Mouse (Mus musculus): ENCODE data around the gene Cers6. TPM values are rescaled to one million over a fixed set of nuclear protein-coding genes. Genes with fewer than 3 reads are reported as not detected.

The Cers6 gene
- polyA plus RNA-seq, 1 experiment from 2014 or later, result 28.3 TPM

DNA sequence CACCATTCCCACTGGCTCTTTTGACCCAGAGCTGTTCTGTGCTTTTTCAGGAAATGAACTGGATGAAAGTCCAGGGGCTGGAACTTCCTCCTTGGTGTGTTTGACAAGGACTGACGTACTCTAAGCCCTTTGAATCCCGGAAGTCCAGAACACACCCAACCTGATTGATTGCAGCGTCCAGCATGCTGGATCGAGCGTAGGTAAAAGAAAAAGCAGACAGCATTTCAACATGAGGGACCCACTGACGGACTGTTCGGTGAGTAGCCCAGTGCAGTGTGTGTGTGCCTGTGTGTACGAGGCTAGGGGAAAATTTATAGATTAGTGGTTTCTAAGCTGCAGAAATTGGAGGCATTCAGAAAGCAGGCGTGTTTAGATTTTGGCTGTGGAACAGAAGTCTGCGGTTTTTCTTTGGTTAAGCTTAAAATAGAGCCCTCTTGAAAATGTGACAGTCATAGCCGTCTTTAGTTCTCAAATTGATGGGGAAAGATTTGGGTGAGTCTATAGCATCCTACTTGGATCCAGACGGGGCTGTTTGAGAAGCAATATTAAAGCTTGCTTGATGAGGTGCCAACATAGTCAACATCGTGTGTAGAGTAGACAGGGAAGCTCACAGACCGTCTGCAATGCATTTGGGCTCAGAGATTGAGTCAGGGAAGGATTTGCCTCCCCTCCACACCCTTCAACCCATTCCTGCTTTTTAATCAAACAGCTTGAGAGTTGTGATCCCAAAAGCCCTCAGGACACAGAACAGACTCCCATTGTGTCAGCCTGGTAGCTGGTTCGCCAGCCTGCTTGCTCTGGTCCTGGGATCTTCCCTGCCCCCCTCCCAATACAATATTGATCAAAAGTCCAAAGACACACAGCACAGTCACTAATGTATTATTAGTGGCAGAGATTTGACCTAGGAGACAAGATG lies 274.7 kb downstream of the Cers6 start, which contains the start of gene Nostrin:
Gene Nostrin, plus strand, starts transcription at position 140 of the 916 bp plus-strand sequence.
- H3K4me2 ChIP-seq (replicated peaks), result 0 out of 2 replicates have a peak within 1 kb of the TSS, but pooled peaks have one; percentile 21
- WGBS, result 46% methylated on average over 15 of the region's 15 CpGs
- ATAC-seq (ENCODE audit: low FRiP score, low read depth), result no peak; the same call in 1 of the 2 replicates
- H3K27ac ChIP-seq, result no peak within 1 kb of the TSS
- no peaks in the 10 kb centered on the region for H3K27me3 ChIP-seq
- no peak within 1 kb of the TSS for H3K4me3 ChIP-seq
- H3K9ac ChIP-seq, result no peak within 1 kb of the TSS
- H3K9me3 ChIP-seq, result no peaks in the 10 kb centered on the region
- no peaks in the 10 kb centered on the region for H3K36me3 ChIP-seq
- H3K4me1 ChIP-seq, result 0 out of 2 replicates have a peak, but pooled peaks cover 5% of the 10 kb centered on the region

- H3K27ac ChIP-seq, result no peak overlapping the region
- no peaks in the 10 kb centered on the region for H3K9me3 ChIP-seq
- H3K4me1 ChIP-seq, result 0 out of 2 replicates have a peak, but pooled peaks cover 5% of the 10 kb centered on the region
- no peak for ATAC-seq (ENCODE audit: low FRiP score, low read depth)
- 93% methylated on average over 10 of the region's 10 CpGs for WGBS
- no peak overlapping the region for H3K9ac ChIP-seq
- H3K4me2 ChIP-seq (replicated peaks), result no peak overlapping the region
- no peak overlapping the region for H3K4me3 ChIP-seq
- H3K27me3 ChIP-seq, result no peaks in the 10 kb centered on the region
- H3K36me3 ChIP-seq, result no peaks in the 10 kb centered on the region
Measured at GRCm38 (mm10) chr2:69137406-69138084, 276.3 kb downstream of the Cers6 start.

- H3K4me1 ChIP-seq, result 0 out of 2 replicates have a peak, but pooled peaks cover 5% of the 10 kb centered on the region
- no peak for ATAC-seq (ENCODE audit: low FRiP score, low read depth)
- WGBS, result 76% methylated on average over 4 of the region's 4 CpGs
- no peaks in the 10 kb centered on the region for H3K27me3 ChIP-seq
- H3K4me2 ChIP-seq (replicated peaks), result no peak overlapping the region
- H3K9me3 ChIP-seq, result no peaks in the 10 kb centered on the region
- no peak overlapping the region for H3K4me3 ChIP-seq
- H3K27ac ChIP-seq, result no peak overlapping the region
- no peaks in the 10 kb centered on the region for H3K36me3 ChIP-seq
- H3K9ac ChIP-seq, result no peak overlapping the region
Measured at GRCm38 (mm10) chr2:69138759-69139158, 277.5 kb downstream of the Cers6 start.

- ATAC-seq (ENCODE audit: low FRiP score, low read depth), result no peak
- Histone ChIP-seq H3K4me1 (0 out of 2 replicates have a peak, but pooled peaks cover 5% of the 10 kb centered on the region), H3K27me3 (no peaks in the 10 kb centered on the region), H3K9ac (no peak overlapping the region), H3K27ac (no peak overlapping the region), H3K4me3 (no peak overlapping the region), H3K36me3 (no peaks in the 10 kb centered on the region), H3K9me3 (no peaks in the 10 kb centered on the region), H3K4me2 (replicated peaks) (no peak overlapping the region)
- WGBS, result 79% methylated on average over 2 of the region's 2 CpGs
Measured at GRCm38 (mm10) chr2:69140215-69140614, 279.0 kb downstream of the Cers6 start.

- Histone ChIP-seq H3K4me2 (replicated peaks) (no peak overlapping the region), H3K27ac (no peak overlapping the region), H3K4me1 (no peaks in the 10 kb centered on the region), H3K9ac (no peak overlapping the region), H3K27me3 (no peaks in the 10 kb centered on the region), H3K9me3 (no peaks in the 10 kb centered on the region), H3K4me3 (no peak overlapping the region), H3K36me3 (no peaks in the 10 kb centered on the region)
- ATAC-seq (ENCODE audit: low FRiP score, low read depth), result no peak
- WGBS, result 82% methylated on average over 4 of the region's 4 CpGs
Measured at GRCm38 (mm10) chr2:69140816-69141215, 279.6 kb downstream of the Cers6 start.

- H3K4me1 ChIP-seq, result peaks cover 4% of the 10 kb centered on the region; the same call in 1 of the 2 replicates
- no peak overlapping the region for H3K4me2 ChIP-seq (replicated peaks)
- no peak overlapping the region for H3K4me3 ChIP-seq
- 72% methylated on average over 3 of the region's 3 CpGs for WGBS
- H3K9ac ChIP-seq, result no peak overlapping the region
- H3K27ac ChIP-seq, result no peak overlapping the region
- ATAC-seq (ENCODE audit: low FRiP score, low read depth), result no peak
- no peaks in the 10 kb centered on the region for H3K27me3 ChIP-seq
- H3K9me3 ChIP-seq, result no peaks in the 10 kb centered on the region
- H3K36me3 ChIP-seq, result no peaks in the 10 kb centered on the region
Measured at GRCm38 (mm10) chr2:69148691-69149090, 287.4 kb downstream of the Cers6 start.

DNA sequence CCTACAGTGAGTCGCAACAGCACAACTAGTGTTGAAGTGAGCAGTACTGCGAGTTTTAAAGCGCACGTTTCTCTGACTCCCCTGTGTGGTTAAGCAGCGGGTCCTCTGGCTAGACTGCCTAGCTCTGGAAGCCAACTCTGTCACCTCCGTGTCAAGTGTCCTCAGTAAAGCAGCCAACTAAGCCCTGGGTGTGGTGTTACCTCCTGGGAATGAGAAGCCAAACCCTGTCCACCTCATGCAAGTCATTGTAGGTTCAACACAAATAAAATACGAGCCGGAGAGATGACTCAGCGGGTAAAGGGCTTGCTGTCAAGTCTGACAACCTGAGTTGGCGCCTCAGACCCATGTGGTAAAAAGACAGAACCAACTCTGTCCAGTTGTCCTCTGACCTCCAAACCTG lies 287.9 kb downstream of the Cers6 start:
- no peak overlapping the region for H3K27ac ChIP-seq
- H3K9ac ChIP-seq, result no peak overlapping the region
- H3K4me2 ChIP-seq (replicated peaks), result no peak overlapping the region
- H3K4me1 ChIP-seq, result peaks cover 4% of the 10 kb centered on the region; the same call in 1 of the 2 replicates
- no peak for ATAC-seq (ENCODE audit: low FRiP score, low read depth)
- H3K27me3 ChIP-seq, result no peaks in the 10 kb centered on the region
- H3K4me3 ChIP-seq, result no peak overlapping the region
- H3K9me3 ChIP-seq, result no peaks in the 10 kb centered on the region
- 85% methylated on average over 10 of the region's 10 CpGs for WGBS
- no peaks in the 10 kb centered on the region for H3K36me3 ChIP-seq

DNA sequence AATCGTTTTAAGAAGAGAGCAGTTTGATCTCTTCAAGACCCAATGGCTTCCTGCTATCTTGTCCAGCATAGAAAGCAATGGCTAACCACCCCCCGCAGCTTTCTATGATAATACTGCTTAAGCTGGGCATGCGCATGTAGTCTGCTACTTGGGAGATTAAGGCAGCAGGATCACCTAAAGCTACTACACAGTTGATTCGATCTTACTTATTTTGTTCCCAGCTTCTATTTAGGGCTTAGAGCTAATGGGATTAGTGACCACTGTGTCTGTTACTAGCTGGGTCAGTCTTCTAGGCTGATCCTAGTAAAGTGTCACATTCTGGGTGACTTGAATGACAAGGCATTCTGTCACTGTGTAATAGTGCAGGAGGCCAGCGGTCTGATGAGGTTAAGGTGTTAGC lies 289.6 kb downstream of the Cers6 start:
- no peaks in the 10 kb centered on the region for H3K36me3 ChIP-seq
- no peak for ATAC-seq (ENCODE audit: low FRiP score, low read depth)
- peaks cover 4% of the 10 kb centered on the region; the same call in 1 of the 2 replicates for H3K4me1 ChIP-seq
- 80% methylated on average over 5 of the region's 5 CpGs for WGBS
- no peak overlapping the region for H3K4me2 ChIP-seq (replicated peaks)
- no peak overlapping the region for H3K27ac ChIP-seq
- H3K9me3 ChIP-seq, result no peaks in the 10 kb centered on the region
- H3K27me3 ChIP-seq, result no peaks in the 10 kb centered on the region
- H3K4me3 ChIP-seq, result no peak overlapping the region
- H3K9ac ChIP-seq, result no peak overlapping the region

- no peak overlapping the region for H3K4me2 ChIP-seq (replicated peaks)
- H3K4me3 ChIP-seq, result no peak overlapping the region
- no peaks in the 10 kb centered on the region for H3K9me3 ChIP-seq
- H3K9ac ChIP-seq, result no peak overlapping the region
- H3K4me1 ChIP-seq, result no peaks in the 10 kb centered on the region
- H3K27ac ChIP-seq, result no peak overlapping the region
- no peaks in the 10 kb centered on the region for H3K27me3 ChIP-seq
- peak; percentile 80 for ATAC-seq (ENCODE audit: low FRiP score, low read depth)
- 41% methylated on average over 3 of the region's 3 CpGs for WGBS
- no peaks in the 10 kb centered on the region for H3K36me3 ChIP-seq
Measured at GRCm38 (mm10) chr2:69155861-69156260, 294.6 kb downstream of the Cers6 start.

DNA sequence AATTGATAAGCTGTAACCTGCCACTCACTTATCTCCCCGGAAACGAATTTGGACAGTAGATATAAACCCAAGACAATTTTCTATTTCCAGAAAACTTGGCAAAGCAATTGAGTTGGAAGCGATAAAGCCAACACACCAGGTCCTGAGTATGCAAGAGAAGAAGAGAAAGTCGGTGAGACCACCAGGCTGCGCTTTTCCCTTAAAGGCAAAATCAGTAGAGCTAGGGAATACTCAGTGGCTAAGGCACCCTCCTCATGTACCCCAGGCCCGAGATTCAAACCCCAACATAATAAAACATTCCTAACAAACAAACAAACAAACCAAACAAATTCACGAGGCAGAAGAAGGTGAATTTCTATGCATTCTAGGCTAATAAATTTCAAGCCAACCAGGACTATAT lies 295.0 kb downstream of the Cers6 start:
- WGBS, result 61% methylated on average over 7 of the region's 7 CpGs
- Histone ChIP-seq H3K4me2 (replicated peaks) (no peak overlapping the region), H3K9me3 (no peaks in the 10 kb centered on the region), H3K9ac (no peak overlapping the region), H3K36me3 (no peaks in the 10 kb centered on the region), H3K4me1 (no peaks in the 10 kb centered on the region), H3K27ac (no peak overlapping the region), H3K4me3 (no peak overlapping the region), H3K27me3 (no peaks in the 10 kb centered on the region)
- ATAC-seq (ENCODE audit: low FRiP score, low read depth), result no peak

GRCm38 (mm10) chr2:69158907-69159306 lies 297.7 kb downstream of the Cers6 start:
- Histone ChIP-seq H3K36me3 (no peaks in the 10 kb centered on the region), H3K27ac (no peak overlapping the region), H3K4me1 (no peaks in the 10 kb centered on the region), H3K4me2 (replicated peaks) (no peak overlapping the region), H3K9ac (no peak overlapping the region), H3K4me3 (no peak overlapping the region), H3K27me3 (no peaks in the 10 kb centered on the region), H3K9me3 (no peaks in the 10 kb centered on the region)
- ATAC-seq (ENCODE audit: low FRiP score, low read depth), result no peak

All from limb, embryonic 13.5 days (tissue).